Mouse (Mus musculus) adrenal gland, postnatal 36 days (tissue): ENCODE measurements at regions not wholly inside any gene's neighbourhood (a gene's known extent, or its start where the extent isn't known, plus 50 kb on each side); places are given as distances from the start of the nearest gene placed in this dataset.

Experiments
- DNase-seq, 2 experiments: peaks; one replicate each; pipeline ENCODE4 v3.0.0; 2021; ENCODE audit warnings: mixed read lengths in 1 of 2

DNA sequence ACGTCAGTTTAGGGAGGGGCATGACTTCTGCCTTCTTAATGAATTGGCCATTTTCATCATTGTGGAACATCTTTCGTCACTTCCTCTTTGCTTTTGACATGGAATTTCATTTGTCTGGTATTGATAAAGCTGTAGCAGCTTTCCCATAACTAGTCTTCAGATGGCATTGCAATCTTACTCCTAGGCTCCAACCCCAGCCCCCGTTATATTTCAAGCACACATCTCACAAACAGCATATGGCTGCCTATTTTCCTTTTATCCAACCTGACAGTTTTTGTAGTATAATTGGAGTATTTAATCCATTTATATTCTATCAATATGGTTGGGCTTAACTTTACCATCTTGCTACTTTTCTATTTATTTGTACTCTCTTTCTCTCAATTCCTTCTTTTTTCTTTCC lies 114.5 kb upstream of the Map1b start:
- no peak for DNase-seq

DNA sequence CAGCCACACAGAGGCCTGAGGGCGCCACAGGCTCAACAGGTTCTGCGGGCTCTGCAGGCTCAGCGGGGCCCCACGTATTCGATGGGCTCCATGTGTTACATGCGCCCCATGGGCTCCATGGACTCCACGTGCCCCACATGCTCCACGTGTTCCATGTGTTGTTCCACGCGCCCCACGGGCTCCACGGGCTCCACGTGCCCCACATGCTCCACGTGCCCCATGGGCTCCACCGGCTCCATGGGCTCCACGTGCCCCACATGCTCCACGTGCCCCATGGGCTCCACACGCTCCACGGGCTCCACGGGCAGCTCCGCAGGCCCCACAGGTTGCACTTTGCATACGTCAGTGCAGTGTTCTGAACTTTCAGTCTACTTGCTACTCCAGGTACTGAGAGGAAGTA lies 114.0 kb upstream of the Map1b start:
- DNase-seq, result no peak

DNA sequence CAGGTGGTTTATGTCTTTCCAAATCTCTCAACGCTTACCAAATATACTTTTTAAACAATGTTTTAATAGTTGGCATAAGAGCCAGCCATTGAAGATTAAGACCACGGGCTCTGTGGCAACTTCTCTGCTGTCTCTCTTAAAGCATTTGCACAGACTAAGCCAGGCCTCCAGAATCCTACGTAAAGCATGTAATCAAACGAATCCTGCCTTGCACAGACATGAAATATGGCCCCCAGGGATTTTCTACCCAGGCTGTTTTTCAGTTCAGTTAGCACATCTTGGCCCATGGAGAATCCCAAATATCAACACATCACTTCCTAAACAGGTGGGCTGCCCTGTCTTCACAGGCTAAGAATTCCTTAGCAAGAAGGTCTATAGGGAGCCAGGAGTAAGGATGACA lies 108.9 kb upstream of the Map1b start:
- no peak for DNase-seq

DNA sequence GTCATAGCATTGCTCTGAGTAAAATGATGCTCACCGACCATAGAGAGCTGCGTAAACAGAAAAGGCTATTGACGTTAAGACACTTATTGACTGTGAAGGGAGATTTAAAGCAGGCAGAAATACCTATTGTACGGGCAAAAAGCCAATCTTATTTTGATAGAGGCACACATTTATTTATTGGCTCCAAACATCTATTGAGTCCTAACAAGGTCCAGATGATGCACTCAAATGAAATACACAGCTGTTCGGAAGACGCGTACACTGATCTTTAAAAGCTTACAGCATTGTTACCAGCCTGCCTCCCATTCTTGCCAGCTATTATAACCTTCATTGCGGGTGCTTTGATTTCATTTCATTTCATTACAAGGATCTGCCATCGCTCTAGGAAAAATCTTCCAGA lies 102.0 kb upstream of the Map1b start:
- DNase-seq, result no peak

DNA sequence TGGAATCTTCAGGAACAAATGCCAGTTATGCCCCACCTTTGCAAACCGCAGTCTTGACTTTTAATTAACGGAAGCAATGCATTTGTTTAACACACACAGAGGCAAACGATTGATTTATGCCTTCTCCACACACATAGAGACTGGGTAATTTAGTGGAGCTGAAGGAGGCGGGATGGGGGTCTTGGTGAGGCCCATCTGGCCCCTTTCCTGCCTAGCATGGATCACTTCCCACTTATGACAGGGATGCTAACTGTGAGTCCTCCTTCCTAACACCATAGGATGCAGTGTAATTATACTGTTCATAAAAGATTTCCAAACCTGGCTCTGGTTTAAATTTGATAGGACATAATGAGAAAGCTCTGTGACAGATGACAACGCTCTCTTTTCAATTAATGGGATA lies 101.1 kb upstream of the Map1b start:
- DNase-seq, result no peak

DNA sequence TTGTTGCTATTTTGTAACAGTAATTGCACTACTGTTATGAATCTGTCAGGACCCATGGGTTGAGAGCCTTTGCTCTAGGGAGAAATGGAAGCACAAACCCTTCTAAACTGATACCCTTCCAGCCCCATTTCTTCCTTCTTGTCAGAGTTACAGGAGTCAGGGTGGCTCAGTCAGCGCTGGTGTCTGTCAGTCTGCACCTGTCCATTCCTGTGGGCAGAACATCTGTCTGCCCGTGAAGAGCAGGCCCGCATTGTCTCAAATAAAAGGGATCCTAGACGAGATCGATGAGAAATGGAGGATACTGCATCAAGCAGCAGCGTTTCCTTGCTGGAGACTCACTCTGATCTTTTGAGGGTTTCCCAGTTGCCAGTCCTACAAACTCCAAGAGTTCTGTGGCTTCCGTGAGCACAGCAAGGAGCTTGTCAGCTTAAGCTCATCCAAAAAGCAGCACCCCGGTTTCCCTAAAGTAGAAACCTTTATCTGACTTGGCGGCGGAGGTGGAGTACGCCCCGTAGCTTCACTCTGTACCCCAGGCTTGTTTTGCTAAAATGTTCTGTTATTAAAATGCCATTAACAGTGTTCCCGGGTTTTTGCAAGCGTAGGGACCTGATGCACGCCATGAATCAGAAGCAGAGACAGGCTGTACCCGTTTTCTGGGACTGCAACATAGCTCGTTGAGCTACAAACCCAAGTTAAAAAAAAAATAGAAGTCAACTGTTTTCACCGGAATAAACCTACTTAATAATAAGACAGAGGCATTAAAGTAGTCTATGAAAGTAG lies 95.6 kb upstream of the Map1b start:
- DNase-seq, result no peak

DNA sequence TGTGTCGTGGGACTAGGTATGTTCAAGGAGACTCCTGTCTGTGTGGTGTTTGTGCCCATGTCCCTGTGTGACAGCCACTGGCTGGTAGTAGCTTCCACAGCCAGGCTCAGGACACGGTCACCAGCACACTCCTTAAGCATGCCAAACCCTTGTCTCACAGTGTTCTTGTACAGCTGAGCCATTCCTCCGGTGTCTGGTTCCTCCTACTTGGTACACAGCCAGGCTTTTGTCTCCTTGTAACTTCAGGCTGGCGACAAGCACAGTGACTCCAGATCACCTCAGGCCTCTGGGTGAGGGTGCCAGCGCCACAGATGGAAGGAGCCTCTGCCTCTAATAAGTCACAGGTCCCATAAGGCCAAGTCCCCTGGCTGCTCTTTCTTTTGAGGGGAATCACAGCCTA lies 94.2 kb upstream of the Map1b start:
- peak; percentile 2 to 9 for DNase-seq

DNA sequence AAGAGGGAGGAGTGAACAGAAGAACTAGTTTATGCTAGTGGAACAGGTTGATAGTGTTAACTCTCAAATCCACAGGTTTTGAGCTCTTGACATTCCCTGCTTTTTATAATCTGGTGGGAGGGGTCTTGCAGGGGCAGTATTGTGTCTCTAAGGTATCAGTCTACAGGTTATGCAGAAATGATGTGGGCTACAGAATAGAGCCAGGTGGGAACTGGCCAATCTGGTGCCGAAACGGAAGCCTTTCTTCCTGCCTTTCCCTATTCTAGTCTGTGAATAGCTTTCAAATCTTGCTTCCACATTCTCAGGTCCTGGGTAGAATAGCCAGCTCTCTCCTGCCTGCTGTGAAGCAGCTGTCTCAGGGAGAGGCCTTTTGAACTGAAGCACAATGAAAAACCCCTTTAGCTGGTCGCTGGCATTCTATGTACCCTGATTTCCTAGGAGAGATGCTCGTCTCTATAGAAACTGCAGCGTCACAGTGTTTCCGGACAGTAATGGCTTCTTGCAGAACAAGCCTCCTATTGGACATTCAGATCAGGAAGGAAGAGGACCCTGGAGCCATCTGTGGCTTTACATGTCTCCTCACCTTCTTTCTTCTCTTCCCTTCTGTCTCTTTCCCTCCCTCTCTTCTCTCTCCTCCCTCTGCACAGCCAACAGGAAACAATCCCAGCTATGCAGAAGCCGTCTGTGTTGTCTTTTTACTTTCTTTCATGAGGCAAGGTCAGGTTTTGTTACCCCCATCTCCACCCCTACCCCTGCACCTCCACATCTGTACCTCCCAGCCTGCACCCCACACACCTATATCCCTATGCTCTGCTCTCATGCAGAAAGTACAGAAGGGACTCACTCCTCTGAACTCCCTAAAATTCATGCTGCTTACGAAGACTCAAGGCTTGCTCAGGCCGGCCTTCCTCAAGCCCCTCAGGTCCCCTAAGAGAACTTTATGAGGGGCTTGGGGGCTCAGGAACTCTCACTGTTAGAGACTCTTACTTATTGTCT lies 93.1 kb upstream of the Map1b start:
- DNase-seq, result no peak

DNA sequence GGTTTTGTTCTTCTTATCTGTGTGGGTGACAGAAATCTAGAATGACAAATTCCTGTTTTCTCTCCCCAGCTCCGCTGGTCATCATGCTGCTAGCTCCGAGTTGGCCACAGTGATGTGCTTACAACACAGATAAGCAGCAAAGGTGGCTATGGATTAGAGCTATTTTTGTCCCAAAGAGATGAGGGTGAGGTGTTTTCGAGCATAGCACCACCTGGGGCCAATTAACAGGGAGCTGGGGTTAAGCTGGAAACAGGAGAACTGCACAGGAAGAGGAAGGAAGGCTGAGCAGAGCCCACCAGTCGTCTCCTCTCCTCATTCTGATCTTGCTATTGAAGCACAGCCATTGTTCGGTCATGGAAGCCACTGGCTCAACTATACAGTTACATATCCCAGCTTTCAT lies 92.3 kb upstream of the Map1b start:
- no peak for DNase-seq

DNA sequence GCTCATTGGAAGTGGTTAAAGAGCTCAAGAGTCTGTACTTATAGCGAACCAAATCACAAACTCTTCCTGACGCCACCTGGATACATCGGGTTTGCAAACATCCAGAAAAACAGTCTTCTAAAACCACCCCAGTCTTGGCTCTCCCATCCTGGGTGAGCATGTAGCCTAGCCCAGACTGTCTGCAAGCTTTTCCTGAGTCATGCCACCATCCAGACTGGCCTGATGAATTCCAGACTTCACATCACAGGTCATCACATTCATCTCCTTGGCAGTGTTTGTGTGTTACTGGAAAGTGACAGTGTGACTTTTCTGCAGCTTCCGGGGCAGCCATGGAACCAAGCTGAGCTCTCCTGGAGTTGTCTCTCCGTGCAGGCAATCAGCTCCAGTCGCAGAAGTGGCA lies 90.9 kb upstream of the Map1b start:
- DNase-seq, result no peak

DNA sequence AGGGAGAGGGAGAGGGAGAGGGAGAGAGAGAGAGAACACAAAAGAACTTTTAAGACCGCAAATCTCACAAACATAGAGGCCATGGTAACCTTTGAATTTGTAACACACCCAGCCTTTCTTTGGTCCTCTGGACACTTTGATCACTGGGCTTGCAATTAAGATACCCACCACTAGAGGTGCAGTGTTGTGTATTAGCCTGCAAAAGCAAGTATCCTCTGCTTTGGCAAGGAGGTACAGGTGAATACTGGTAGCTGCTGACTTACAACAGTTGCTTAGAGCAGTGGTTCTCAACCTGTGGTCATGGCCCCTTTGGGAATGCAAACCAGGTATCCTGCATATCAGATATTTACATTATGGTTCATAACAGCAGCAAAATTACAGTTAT lies 90.3 kb upstream of the Map1b start:
- peak in 1 of 2 experiments; percentile 14 for DNase-seq

DNA sequence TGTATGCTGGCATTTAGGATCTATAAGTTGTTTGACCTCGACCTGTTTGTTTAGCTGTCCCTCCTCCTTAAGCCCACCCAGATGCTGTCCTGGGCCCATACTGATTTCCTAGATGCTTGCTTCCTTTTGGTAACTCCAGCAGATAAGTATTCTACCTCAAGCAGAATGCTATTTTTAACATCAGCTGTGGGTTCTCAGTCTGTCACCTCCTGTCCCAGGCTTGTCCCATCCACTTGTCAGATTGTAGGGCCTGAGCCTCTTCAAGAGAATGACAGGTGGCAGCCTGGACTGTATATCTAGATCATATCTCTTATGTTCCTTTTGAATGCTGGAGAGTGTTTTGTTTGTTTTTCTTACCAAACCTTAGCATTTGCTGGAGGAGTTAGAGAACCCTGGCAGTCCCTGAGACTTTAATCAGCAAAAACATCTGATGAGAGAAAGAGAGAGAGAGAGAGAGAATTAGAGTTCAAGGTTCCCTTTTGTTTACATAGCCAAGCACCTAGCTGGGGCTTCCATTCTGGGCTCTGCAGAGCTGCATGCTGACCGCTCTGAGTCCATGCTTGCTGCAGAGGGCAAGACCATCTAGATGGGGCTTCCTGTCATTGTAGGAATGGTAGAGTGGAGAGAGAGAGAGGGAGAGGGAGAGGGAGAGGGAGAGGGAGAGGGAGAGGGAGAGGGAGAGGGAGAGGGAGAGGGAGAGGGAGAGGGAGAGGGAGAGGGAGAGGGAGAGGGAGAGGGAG lies 89.7 kb upstream of the Map1b start:
- no peak for DNase-seq

DNA sequence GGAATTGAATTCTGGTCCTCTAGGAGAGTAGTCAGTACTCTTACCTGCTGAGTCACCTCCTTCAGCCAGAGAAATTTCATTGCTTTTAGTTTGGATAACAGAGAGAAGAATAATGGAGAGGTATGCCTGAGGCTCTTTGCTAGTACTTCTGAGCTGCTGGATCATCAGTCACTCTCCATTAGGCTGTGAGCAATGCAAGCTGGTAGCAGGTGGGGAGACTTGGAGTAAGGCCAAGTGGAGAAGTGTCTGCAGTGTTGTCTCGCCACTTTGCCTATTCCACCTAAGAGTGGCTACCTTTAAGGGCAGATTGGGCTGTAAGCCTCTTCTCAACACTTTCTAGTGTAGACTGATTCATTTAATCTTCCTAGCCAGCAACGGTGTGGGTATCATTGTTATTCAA lies 81.6 kb upstream of the Map1b start:
- no peak for DNase-seq

DNA sequence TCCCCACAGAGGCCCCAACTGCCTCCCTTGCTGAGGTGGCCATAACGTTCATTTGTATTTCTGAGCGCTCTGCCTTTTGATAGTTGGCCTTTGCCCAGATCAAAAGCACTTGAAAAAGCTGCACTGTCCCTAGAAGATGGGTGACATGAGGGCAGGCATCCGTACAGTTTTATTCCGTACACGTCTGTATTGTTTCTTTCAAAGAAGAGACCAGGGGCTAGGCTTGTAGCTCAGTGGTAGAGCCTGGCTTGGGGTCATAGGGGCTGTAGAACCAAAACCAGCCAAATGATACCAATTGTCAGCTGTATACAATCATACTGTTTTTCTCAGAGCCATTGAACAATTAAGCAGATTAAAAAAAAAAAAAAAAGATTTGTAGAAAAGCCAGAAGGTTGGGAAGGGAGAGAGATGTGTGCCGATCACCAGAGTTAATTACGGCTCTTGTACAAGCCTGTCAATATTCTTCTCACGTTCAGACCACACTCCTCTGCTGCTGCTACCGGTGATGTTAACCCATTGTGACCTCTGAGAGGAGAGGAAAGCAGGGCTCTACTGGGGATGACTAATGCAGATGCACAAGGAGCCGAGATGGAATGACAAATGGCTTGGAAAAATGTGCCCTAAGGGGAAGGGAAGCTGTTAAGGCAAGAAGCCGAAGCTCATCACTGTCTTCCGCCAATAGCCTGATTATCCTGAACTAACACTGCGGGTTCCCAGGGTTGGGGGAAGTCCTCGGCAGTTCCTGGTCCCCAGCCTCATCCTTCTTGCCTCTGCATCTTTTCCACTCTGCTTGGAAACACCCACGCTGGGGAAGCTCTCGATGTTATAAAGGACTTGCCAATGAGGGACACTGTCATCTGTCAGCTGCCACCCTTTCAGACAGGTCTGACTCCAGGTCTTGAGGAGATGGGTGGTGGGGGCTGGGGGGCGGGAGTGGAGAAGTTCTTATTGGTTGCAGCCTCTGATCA lies 77.8 kb upstream of the Map1b start:
- no peak for DNase-seq

DNA sequence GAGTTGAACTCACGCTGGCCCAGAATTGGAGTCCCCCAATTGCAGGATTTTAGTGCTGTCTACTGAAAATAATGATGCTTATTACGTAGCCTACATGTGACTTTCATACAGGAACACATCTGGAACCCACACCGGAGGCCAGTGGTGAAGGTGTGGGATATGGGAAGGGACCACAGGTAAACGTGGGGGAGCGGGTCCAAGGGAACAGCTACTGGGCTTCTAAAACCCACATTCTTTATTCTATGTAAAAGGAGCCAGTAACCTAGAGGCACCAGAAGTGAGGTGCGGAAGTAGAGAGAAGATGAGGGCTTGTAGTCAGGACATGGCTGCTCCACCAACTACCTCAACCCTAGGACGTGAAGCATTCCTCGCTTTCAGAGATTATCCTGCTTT lies 76.9 kb upstream of the Map1b start:
- no peak for DNase-seq

DNA sequence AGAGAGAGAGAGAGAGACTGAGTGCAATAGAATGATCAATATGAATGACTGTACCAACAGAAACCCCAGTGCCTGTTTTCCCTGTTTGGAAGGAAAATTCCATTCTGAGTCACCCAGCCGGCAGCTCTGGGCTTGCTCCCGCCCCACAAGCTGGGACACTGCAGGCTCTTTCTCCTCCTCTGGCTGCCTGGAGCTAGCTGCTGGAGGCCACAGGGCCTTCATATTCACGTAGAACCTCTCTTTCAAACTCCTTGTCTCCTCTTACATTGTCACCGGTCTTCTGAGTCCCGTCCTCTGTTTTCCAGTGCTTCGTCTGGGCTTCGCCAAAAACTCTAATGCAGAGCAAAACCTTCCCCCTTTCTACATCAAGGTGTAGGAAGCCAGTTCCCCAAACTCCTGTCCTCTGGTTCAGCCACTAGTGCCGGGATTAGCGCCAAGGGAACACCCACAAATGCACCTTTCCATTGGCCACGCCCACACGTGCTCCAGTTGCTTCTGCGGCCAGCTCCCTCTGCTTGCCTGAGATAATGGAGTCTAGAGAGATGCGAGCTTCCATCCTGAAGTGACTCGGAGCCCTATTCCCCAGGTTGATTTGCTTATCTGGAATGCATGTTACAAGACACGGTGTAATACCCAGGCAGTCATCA lies 76.4 kb upstream of the Map1b start:
- DNase-seq, result peak; percentile 77 to 84

DNA sequence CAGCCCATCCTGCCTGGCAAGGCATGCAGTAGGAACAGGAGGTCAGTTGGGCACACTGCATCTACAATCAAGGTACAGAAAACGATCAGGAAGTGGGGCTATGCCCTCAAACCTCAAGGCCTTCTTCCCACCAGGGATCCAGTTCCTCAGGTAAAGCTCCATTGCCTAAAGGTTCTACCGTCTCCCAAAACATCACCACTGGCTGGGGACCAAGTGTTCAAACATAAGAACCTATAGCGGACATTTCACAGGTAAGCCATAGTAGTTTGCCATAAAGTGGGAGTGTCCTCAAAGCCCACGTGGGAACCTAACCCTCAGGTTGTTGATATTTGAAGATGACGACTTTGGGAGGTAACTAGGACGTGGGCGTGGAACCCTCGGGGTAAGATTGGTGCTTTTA lies 72.3 kb upstream of the Map1b start:
- DNase-seq, result no peak

DNA sequence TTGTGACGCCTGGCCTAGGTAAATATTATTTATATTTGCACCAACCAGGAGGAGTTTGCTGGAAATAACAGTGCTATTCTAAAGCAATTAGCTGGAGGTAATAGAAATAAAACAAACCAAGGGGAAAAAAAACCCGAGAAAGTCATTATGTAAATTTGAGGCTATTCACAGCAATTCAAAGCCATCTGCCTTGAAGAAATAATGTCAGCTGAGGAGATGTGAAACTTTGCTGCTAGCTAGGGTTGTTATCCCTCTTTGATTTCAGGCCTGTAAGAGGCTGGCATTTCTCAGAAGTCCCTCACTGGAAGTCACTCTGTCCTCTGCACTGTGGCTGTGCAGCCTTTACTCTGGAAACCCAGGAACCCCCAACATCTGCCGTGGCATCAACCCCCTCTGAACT lies 67.5 kb upstream of the Map1b start:
- DNase-seq, result no peak

DNA sequence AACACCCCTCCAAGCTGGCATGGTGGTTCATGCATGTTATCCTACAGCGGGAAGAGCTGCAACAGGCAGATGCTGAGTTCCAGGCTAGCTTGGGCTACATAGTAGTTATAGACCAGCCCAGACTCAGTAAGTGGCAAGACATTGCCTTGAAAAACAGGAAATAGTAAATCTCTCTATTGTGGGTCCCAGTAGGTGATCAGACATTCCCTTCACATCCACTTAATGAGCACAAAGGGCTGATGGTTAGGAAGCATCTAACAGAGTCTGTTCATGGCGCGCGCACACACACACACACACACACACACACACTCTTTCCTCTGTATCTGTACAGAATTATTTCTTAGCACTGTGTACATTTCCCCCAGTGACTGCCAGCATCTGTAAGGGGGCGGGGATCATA lies 64.0 kb upstream of the Map1b start:
- DNase-seq, result no peak

DNA sequence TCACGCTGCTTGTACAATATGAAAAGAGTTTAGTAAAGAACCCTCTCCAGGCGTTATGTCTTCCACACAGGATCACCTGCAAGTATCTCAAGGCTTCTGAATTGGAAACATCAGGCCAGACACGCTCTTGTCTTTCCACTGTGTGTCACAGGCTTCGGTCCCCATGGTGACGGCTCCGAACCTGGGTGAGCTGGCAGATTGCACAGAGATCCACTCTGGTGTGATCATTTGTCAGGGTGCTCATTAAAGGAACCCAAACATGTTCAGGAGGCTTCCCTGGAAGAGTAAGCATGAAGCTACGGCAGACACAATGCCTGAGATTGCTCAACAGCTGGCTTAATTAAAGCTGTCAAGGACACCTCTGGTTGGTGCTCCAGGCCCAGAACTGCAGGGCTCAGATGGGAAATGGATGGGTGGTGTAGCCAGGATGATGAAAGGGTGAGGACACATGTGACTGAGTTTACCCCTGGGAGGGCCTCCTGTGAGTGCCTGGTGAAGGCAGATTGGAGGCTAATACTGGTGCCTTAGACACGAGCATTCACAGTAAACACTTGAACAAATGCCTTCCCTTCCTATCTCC lies 63.3 kb upstream of the Map1b start:
- DNase-seq, result peak; percentile 33 to 57

DNA sequence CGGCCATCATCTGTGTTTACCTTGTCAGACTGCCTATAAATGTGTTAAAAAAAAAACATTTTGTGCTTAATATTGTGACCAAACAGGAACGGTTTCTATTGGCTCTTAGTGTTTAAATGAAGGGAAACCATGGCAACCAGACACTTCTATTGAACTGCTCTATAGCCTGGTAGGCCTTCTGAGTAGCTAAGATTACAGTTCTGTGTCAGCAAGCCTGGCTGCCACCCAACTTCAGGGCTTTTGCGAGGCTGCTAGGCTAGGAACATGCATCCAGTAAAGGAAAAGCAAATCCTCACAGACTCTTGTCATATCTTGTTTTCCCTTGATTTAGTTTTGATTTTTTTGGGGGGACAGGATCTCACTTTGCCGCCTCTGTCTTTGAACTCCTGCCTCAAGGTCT lies 61.3 kb upstream of the Map1b start:
- peak; percentile 34 to 62 for DNase-seq
